Mouse (Mus musculus) embryonic fibroblast, embryonic 13.5 days (primary cell): ENCODE measurements around the gene Arcn1.

Source experiments
- CTCF ChIP-seq: IDR thresholded peaks from 2 replicates; pipeline ENCODE4 v1.5.1; 2011; ENCODE audit warnings: mild to moderate bottlenecking, control low read depth, low read length, moderate library complexity, borderline replicate concordance; ENCODE audit not compliant: insufficient read depth
- POLR2A ChIP-seq: IDR thresholded peaks from 2 replicates; pipeline ENCODE4 v1.6.1; 2011; ENCODE audit warnings: low read depth, mild to moderate bottlenecking, control low read depth, low read length, moderate library complexity

- TF ChIP-seq CTCF (no peak), POLR2A (no peak)
Measured at GRCm38 (mm10) chr9:44699730-44700129, 67.9 kb downstream of the Arcn1 start.
